Mouse (Mus musculus) liver, embryonic 16.5 days (tissue): ENCODE results near the gene Btn2a2. TPM values are rescaled to one million over a fixed set of nuclear protein-coding genes. Genes with fewer than 3 reads are reported as not detected.

ENCODE experiments used
- ATAC-seq: fragments of 200-750 bp; cut with Nextera tagmentation; 2 replicates; pipeline ENCODE4 v1.8.0; 2017; ENCODE audit warnings: low read depth, mild to moderate bottlenecking, moderate number of reproducible peaks, moderate library complexity
- H3K27ac ChIP-seq: fragments of 300-500 bp; sonication (generic); 2 replicates; pipeline ENCODE4 v1.5.1; 2014; ENCODE audit warnings: mild to moderate bottlenecking, low read length
- H3K27me3 ChIP-seq: fragments of 300-500 bp; sonication (generic); 2 replicates; pipeline ENCODE4 v1.6.1; 2014; ENCODE audit warnings: low read depth, low read length, mixed read lengths; ENCODE audit not compliant: control insufficient read depth, insufficient read depth
- H3K36me3 ChIP-seq: fragments of 300-500 bp; sonication (generic); 2 replicates; pipeline ENCODE4 v1.6.1; 2014; ENCODE audit warnings: mild to moderate bottlenecking; ENCODE audit not compliant: control insufficient read depth, insufficient read depth
- H3K4me1 ChIP-seq: fragments of 300-500 bp; sonication (generic); 2 replicates; pipeline ENCODE4 v1.6.1; 2014; ENCODE audit warnings: low read depth, low read length, mixed read lengths; ENCODE audit not compliant: control insufficient read depth
- H3K4me2 ChIP-seq: fragments of 300-500 bp; sonication (generic); 2 replicates; pipeline ENCODE4 v1.6.1; 2014; ENCODE audit warnings: low read depth, low read length, mixed read lengths
- H3K4me3 ChIP-seq: fragments of 300-500 bp; sonication (generic); 2 replicates; pipeline ENCODE4 v1.5.1; 2014; ENCODE audit warnings: low read depth, mild to moderate bottlenecking, low read length
- H3K9ac ChIP-seq: fragments of 300-500 bp; sonication (generic); 2 replicates; pipeline ENCODE4 v1.6.1; 2014; ENCODE audit warnings: low read depth, low read length
- H3K9me3 ChIP-seq: fragments of 300-500 bp; sonication (generic); replicated peaks from 2 replicates; pipeline ENCODE4 v1.6.1; 2016; ENCODE audit warnings: low read length; ENCODE audit not compliant: control insufficient read depth
- WGBS: fragments of 180-500 bp; shearing (Covaris S2); extraction: QIAGEN DNeasy Blood & Tissue Kit; methylation state at CpG from one replicate; pipeline ENCODE4 v1.1.7; 2014; ENCODE audit not compliant: insufficient replicate concordance; 5-methylcytosine and 5-hydroxymethylcytosine counted together
- polyA plus RNA-seq: library from polyadenylated mRNA; unstranded; fragments of >200 nt; fragmentation: Nextera tagmentation; extraction: Ambion mirVana; gene quantifications from 2 replicates; pipeline ENCODE4 v1.2.1, GENCODE M21; 2015

Btn2a2 gene
- polyA plus RNA-seq, 1 experiment from 2014 or later, result not detected

DNA sequence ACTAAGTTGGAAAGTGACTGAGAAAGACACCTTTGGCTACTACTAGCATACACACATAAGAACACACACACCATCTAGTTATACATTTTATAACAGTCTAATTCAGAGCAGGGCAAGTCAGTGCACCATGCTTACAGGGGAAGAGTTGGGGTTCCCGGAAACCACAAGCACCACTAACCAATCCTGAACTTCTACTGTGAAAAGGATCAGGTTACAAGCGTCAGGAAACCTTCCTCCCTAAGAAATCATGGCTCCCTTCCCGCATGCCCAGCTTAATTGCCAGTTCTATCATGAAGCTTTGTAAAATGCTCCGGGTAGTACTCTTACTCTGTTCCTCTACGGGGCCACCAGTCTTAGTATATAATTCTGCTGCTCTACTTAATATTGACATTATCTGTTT is 3.4 kb downstream of the Btn2a2 start:
- H3K27ac ChIP-seq, result no peak overlapping the region
- H3K27me3 ChIP-seq, result peaks cover 5% of the 10 kb centered on the region
- H3K9me3 ChIP-seq, result no peaks in the 10 kb centered on the region
- no peak overlapping the region for H3K4me2 ChIP-seq
- no peaks in the 10 kb centered on the region for H3K36me3 ChIP-seq
- H3K4me1 ChIP-seq, result peaks cover 2% of the 10 kb centered on the region; the same call in 1 of the 2 replicates
- no peak overlapping the region for H3K9ac ChIP-seq
- H3K4me3 ChIP-seq, result no peak overlapping the region
- no peak for ATAC-seq
- 31% methylated on average over 5 of the region's 5 CpGs for WGBS

- H3K9me3 ChIP-seq, result no peaks in the 10 kb centered on the region
- H3K36me3 ChIP-seq, result no peaks in the 10 kb centered on the region
- no peak overlapping the region for H3K27ac ChIP-seq
- no peak overlapping the region for H3K4me3 ChIP-seq
- H3K4me1 ChIP-seq, result no peaks in the 10 kb centered on the region
- no peak overlapping the region for H3K4me2 ChIP-seq
- no peak for ATAC-seq
- peaks cover 5% of the 10 kb centered on the region for H3K27me3 ChIP-seq
- no peak overlapping the region for H3K9ac ChIP-seq
- 56% methylated on average over 2 of the region's 2 CpGs for WGBS
Measured at GRCm38 (mm10) chr13:23483153-23483552, 5.5 kb downstream of the Btn2a2 start.

DNA sequence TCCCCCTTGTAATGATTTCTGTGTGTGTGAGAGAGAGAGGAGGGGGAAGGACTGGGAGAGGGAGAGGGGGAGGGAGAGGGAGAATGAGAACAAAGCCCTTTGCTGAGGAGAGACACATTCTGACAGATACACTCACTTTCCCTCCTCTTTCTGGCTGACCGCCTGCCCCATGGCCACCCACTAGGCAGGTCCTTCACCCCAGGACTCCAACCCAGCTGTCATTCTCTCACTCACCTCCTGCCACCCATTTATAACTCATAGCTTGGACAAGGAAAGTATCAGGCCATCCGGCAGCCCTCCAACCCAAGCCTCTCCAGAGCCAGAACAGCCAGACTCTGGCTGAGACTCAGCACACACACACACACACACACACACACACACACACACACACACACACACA is 13.0 kb downstream of the Btn2a2 start:
- Histone ChIP-seq H3K36me3 (no peaks in the 10 kb centered on the region), H3K4me3 (no peak overlapping the region), H3K27me3 (peaks cover 3% of the 10 kb centered on the region), H3K27ac (no peak overlapping the region), H3K9ac (no peak overlapping the region), H3K9me3 (no peaks in the 10 kb centered on the region), H3K4me2 (no peak overlapping the region), H3K4me1 (no peaks in the 10 kb centered on the region)
- no peak for ATAC-seq
- WGBS, result 50% methylated on average over 2 of the region's 2 CpGs

DNA sequence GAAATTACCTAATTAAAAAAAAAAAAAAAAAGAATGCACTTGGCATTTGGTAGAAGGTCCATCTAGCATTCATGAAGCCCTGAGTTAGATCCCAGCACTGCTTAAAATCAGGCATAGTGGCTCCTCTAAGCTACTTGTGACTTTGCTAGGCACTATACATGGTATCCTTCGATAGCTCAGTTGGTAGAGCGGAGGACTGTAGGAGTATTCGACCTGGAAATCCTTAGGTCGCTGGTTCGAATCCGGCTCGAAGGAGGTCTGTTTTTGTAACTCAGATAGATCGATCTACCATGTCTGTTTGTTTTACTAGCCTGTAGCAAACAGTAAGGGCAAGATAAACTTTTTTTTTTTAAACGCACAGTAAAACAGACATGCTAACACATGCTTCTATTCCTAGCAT is 21.7 kb downstream of the Btn2a2 start:
- Histone ChIP-seq H3K4me2 (peak overlapping the region; percentile 21; the same call in 1 of the 2 replicates), H3K4me3 (no peak overlapping the region), H3K36me3 (no peaks in the 10 kb centered on the region), H3K27ac (no peak overlapping the region), H3K27me3 (no peaks in the 10 kb centered on the region), H3K9ac (no peak overlapping the region), H3K4me1 (peaks cover 20% of the 10 kb centered on the region), H3K9me3 (no peaks in the 10 kb centered on the region)
- WGBS, result 2% methylated on average over 9 of the region's 9 CpGs
- peak; percentile 60 for ATAC-seq

DNA sequence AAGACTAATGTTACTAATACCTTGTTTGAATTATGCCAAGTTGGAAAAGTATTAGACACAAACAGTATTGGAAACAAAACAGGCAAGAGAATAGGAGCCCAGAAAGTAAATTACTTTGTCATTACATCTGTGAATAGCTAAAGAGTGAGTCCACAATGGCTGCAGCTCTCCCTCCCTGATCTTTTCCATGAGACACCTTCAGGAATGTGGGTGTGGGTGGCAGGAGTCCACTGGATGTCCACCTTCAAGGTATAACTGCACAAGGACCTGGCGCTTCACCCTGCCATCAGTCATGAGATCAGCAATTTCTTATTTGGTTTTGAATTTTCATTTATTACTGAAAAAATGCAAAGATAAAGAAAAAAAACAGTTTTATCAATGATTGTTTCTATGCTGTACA is 22.4 kb downstream of the Btn2a2 start:
- peak overlapping the region; percentile 77 for H3K4me2 ChIP-seq
- H3K9ac ChIP-seq, result no peak overlapping the region
- H3K27me3 ChIP-seq, result no peaks in the 10 kb centered on the region
- 53% methylated on average over 1 of the region's 1 CpGs for WGBS
- H3K36me3 ChIP-seq, result no peaks in the 10 kb centered on the region
- no peak overlapping the region for H3K4me3 ChIP-seq
- H3K27ac ChIP-seq, result no peak overlapping the region
- ATAC-seq, result no peak
- peaks cover 20% of the 10 kb centered on the region for H3K4me1 ChIP-seq
- H3K9me3 ChIP-seq, result no peaks in the 10 kb centered on the region

DNA sequence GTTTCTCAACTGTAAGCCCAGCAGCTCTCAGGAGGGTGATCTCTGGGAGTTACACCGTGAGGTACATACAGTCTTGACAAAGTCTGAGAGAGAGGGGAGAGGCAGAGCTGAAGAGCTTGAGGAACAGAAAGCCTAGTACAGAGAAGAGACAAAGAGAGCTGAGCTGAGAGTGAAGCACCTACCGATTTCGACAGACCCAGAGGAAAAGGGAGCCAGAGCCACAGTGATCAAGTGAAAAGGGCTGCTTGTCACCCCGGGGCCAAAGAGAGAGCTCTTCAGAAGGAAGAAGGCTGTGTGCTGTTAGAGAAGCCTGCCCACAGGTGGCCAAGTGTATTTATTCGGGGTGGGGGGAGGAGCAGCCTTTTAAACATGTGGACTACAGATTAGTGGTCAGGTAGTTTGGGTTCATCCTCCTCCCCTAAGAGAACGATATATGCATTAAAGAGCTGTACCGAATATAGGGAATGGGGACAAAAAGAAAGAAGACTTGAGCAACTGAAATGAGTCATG is 23.0 kb downstream of the Btn2a2 start, which contains the start of gene Btn1a1:
Gene Btn1a1 (minus strand): TSS at position 302 of the 510 bp plus-strand sequence.
- WGBS, result 0% methylated on average over 7 of the region's 7 CpGs
- 0 out of 2 replicates have a peak, but pooled peaks have one; percentile 20 for ATAC-seq
- no peaks in the 10 kb centered on the region for H3K27me3 ChIP-seq
- H3K36me3 ChIP-seq, result no peaks in the 10 kb centered on the region
- H3K27ac ChIP-seq, result peak within 1 kb of the TSS; percentile 82
- H3K4me1 ChIP-seq, result peaks cover 23% of the 10 kb centered on the region
- H3K4me3 ChIP-seq, result peak within 1 kb of the TSS; percentile 72
- H3K9ac ChIP-seq, result peak within 1 kb of the TSS; percentile 81
- no peaks in the 10 kb centered on the region for H3K9me3 ChIP-seq
- H3K4me2 ChIP-seq, result peak within 1 kb of the TSS; percentile 77

DNA sequence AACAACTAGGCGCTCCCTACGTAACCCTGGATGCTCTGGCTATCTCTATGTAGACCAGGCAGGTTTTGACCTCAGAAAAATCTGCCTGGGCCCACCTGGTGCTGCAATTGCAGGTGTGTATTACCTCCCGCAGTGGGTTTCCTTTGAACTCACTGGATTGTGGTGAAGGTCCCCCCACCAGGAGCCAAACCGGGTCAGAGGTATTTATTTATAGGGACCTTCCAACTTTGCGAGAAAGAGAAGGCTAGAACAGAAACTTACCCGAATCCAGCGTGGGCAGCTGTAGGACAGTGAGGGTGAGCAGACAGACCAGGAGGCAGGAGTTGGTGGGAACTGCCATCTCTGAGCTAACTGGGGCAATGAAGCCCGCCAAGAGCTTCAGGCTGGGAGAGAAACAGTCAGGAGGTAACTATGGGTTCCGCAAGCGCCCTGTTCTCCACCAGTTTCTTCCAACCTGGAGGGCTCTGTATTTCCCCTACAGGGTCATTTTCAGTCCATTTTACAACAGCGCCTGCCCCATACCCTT is 23.8 kb downstream of the Btn2a2 start:
- Histone ChIP-seq H3K36me3 (no peaks in the 10 kb centered on the region), H3K27ac (peak overlapping the region; percentile 82), H3K4me2 (peak overlapping the region; percentile 77), H3K9ac (peak overlapping the region; percentile 81), H3K27me3 (no peaks in the 10 kb centered on the region), H3K9me3 (no peaks in the 10 kb centered on the region), H3K4me3 (peak overlapping the region; percentile 72), H3K4me1 (peaks cover 30% of the 10 kb centered on the region)
- 0 out of 2 replicates have a peak, but pooled peaks have one; percentile 22 for ATAC-seq
- 2% methylated on average over 11 of the region's 11 CpGs for WGBS

DNA sequence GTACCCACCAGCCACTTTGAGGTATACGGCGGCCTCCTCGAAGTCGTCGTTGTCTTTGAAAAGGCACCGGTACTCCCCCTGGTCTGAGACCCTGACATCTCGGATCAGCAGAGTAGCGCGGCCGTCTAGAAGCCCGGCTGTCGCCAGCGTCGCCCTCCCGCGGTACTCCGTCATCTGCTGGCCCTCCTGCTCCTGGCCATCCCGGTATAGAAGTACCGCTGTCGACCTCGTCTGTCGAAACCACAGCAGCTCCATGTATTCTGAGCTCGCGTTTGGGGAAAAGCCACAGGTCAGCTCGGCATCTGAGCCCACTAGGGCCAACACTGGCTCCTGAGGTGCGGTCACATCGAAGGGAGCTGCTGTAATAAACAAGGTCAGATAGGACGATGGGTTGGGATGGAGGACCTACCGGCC is 24.4 kb downstream of the Btn2a2 start:
- Histone ChIP-seq H3K36me3 (no peaks in the 10 kb centered on the region), H3K27ac (peak overlapping the region; percentile 82), H3K9ac (peak overlapping the region; percentile 81), H3K9me3 (no peaks in the 10 kb centered on the region), H3K4me3 (peak overlapping the region; percentile 72), H3K4me2 (peak overlapping the region; percentile 77), H3K27me3 (no peaks in the 10 kb centered on the region), H3K4me1 (peaks cover 37% of the 10 kb centered on the region)
- peak; percentile 56 for ATAC-seq
- under 1% methylated on average over 29 of the region's 29 CpGs for WGBS

GRCm38 (mm10) chr13:23463381-23464223 is 25.1 kb downstream of the Btn2a2 start:
- Histone ChIP-seq H3K27me3 (no peaks in the 10 kb centered on the region), H3K27ac (peak overlapping the region; percentile 82), H3K9ac (peak overlapping the region; percentile 81), H3K4me1 (peaks cover 44% of the 10 kb centered on the region), H3K9me3 (no peaks in the 10 kb centered on the region), H3K4me3 (peak overlapping the region; percentile 72), H3K4me2 (peak overlapping the region; percentile 77), H3K36me3 (no peaks in the 10 kb centered on the region)
- WGBS, result under 1% methylated on average over 21 of the region's 21 CpGs
- ATAC-seq, result peak; percentile 52
